Mouse (Mus musculus) liver, embryonic 14.5 days (tissue): Measurements from ENCODE around the gene Klb.

Experiments used
- CTCF ChIP-seq: IDR thresholded peaks from 2 replicates; pipeline ENCODE4 v1.5.1; 2016; ENCODE audit warnings: antibody characterized with exemption, low read depth, control low read depth
- EP300 ChIP-seq: IDR thresholded peaks from 2 replicates; pipeline ENCODE4 v1.6.1; 2016; ENCODE audit warnings: antibody characterized with exemption, low read depth

DNA sequence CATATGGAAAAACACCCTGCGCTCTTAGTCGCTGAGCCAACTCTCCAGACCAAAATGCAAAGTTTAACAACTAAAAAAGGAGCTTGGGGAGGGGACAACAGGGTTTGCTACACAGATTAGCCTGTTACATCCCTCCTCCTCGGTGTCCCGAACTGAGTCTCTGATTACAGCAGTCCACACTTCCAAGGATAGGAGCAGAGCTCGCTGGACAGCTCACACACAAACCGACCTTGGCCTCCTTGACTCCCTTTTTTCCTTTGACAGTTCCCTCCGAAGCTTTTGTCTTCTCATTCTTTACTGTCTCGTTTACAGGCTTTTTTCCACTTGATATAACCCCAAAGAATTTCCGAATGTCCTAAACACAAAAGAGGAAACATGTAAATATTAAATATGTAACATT, 28.9 kb upstream of the Klb start:
- TF ChIP-seq CTCF (no peak), EP300 (no peak)
